Mouse (Mus musculus) limb, embryonic 14.5 days (tissue): ENCODE measurements around the gene Olfr1152. TPM values are rescaled to one million over a fixed set of nuclear protein-coding genes. Genes with fewer than 3 reads are reported as not detected.

ENCODE experiments used
- ATAC-seq: fragments of 200-750 bp; cut with Nextera tagmentation; 2 replicates; pipeline ENCODE4 v1.8.0; 2017; ENCODE audit warnings: low read depth, moderate number of reproducible peaks, moderate TSS enrichment; ENCODE audit not compliant: low FRiP score
- DNase-seq: peaks from one replicate; pipeline ENCODE4 v3.0.0-alpha.2; 2015; ENCODE audit warnings: low spot score
- H3K27ac ChIP-seq: fragments of 300-500 bp; sonication (generic); replicated peaks from 2 replicates; pipeline ENCODE4 v1.5.1; 2014; ENCODE audit warnings: low read depth, mild to moderate bottlenecking, low read length, moderate library complexity, mixed read lengths
- H3K27me3 ChIP-seq: fragments of 300-500 bp; sonication (generic); 2 replicates; pipeline ENCODE4 v1.6.1; 2014; ENCODE audit warnings: low read length, mixed read lengths; ENCODE audit not compliant: control insufficient read depth, insufficient read depth
- H3K36me3 ChIP-seq: fragments of 300-500 bp; sonication (generic); 2 replicates; pipeline ENCODE4 v1.6.1; 2014; ENCODE audit warnings: mild to moderate bottlenecking, low read length, moderate library complexity, mixed read lengths; ENCODE audit not compliant: control insufficient read depth, insufficient read depth
- H3K4me1 ChIP-seq: fragments of 300-500 bp; sonication (generic); 2 replicates; pipeline ENCODE4 v1.6.1; 2014; ENCODE audit warnings: antibody characterized with exemption, low read length, mixed read lengths; ENCODE audit not compliant: control insufficient read depth, insufficient read depth
- H3K4me2 ChIP-seq: fragments of 300-500 bp; sonication (generic); replicated peaks from 2 replicates; pipeline ENCODE4 v1.6.1; 2014; ENCODE audit warnings: low read depth, mild to moderate bottlenecking, low read length, moderate library complexity; ENCODE audit not compliant: severe bottlenecking
- H3K4me3 ChIP-seq: fragments of 300-500 bp; sonication (generic); replicated peaks from 2 replicates; pipeline ENCODE4 v1.5.1; 2014; ENCODE audit warnings: low read length
- H3K9ac ChIP-seq: fragments of 300-500 bp; sonication (generic); 2 replicates; pipeline ENCODE4 v1.6.1; 2014; ENCODE audit warnings: mild to moderate bottlenecking, low read depth, low read length, moderate library complexity; ENCODE audit not compliant: severe bottlenecking
- H3K9me3 ChIP-seq: fragments of 300-500 bp; sonication (generic); 2 replicates; pipeline ENCODE4 v1.6.1; 2016; ENCODE audit warnings: low read length; ENCODE audit not compliant: control insufficient read depth
- POLR2A ChIP-seq: fragments of 200-500 bp; IDR thresholded peaks from 2 replicates; pipeline ENCODE4 v1.8.0; 2012; ENCODE audit warnings: inconsistent platforms, mild to moderate bottlenecking, moderate library complexity, borderline replicate concordance; ENCODE audit not compliant: insufficient read depth, insufficient read length; ENCODE audit errors: extremely low read depth
- WGBS: fragments of 180-500 bp; shearing (Covaris S2); extraction: QIAGEN DNeasy Blood & Tissue Kit; methylation state at CpG from one replicate; pipeline ENCODE4 v1.1.7; 2014; 5-methylcytosine and 5-hydroxymethylcytosine counted together
- polyA plus RNA-seq, 2 experiments: library from polyadenylated mRNA; depleted of rRNA in 1 of 2; stranded (reverse) in 1 of 2; unstranded in 1 of 2; fragments of >200 nt; fragmentation: Nextera tagmentation in 1 of 2; extraction: Ambion mirVana in 1 of 2; gene quantifications; 2 replicates each; pipeline versions ENCODE4 v1.2.1 to v1.2.3; 2012 to 2014

Olfr1152 gene
- polyA plus RNA-seq, 2 experiments: not detected

DNA sequence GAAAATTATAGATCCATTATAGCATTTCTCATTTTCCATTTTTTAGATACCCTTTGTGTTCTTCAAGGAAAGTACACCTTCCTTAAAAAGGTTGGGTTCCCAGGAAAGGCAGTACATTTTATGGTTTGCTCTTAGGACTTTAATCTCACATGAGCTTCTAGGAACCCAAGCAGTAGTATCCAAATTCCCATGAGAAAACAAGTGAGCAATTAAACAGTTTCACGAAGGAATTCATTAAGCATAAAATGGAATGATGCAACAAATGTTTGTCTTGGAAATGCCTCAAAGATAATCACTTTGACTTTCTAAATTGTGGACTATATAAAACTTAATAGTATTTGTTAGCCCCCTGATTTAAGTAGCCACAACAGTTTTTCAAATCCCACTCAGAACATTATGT is 38.8 kb downstream of the Olfr1152 start, which contains the start of gene Olfr1154:
Gene Olfr1154, minus strand, starts transcription at position 101 of the 400 bp plus-strand sequence.
- ATAC-seq: no peak

More for the DNA sequence above, 38.8 kb downstream of the Olfr1152 start, which contains the start of gene Olfr1154:
- Histone ChIP-seq H3K27ac (no peak within 1 kb of the TSS), H3K36me3 (no peaks in the 10 kb centered on the region), H3K4me3 (no peak within 1 kb of the TSS), H3K9me3 (no peaks in the 10 kb centered on the region), H3K9ac (no peak within 1 kb of the TSS), H3K27me3 (no peaks in the 10 kb centered on the region), H3K4me2 (no peak within 1 kb of the TSS), H3K4me1 (no peaks in the 10 kb centered on the region)
- TF ChIP-seq POLR2A: no peak
- 82% methylated on average over 1 of the region's 1 CpGs for WGBS
- no peak for DNase-seq

Other genes starting within 250 kb of the Olfr1152 start
- not detected in 2 replicates for gene Olfr1131, start 239.4 kb upstream of the Olfr1152 start, polyA plus RNA-seq (2012; rRNA removed)
- gene Olfr1131, start 239.4 kb upstream of the Olfr1152 start, polyA plus RNA-seq (2014; fragmentation: Nextera tagmentation; extraction: Ambion mirVana): not detected in 2 replicates
- gene Olfr1132, start 229.0 kb upstream of the Olfr1152 start, polyA plus RNA-seq (2012; rRNA removed): not detected in 2 replicates
- gene Olfr1132, start 229.0 kb upstream of the Olfr1152 start, polyA plus RNA-seq (2014; fragmentation: Nextera tagmentation; extraction: Ambion mirVana): not detected in 2 replicates
- not detected in 2 replicates for gene Olfr1133, start 219.1 kb upstream of the Olfr1152 start, polyA plus RNA-seq (2012; rRNA removed)
- not detected in 2 replicates for gene Olfr1133, start 219.1 kb upstream of the Olfr1152 start, polyA plus RNA-seq (2014; fragmentation: Nextera tagmentation; extraction: Ambion mirVana)
- gene Olfr1134, start 208.0 kb upstream of the Olfr1152 start, polyA plus RNA-seq (2012; rRNA removed): not detected in 2 replicates
- gene Olfr1134, start 208.0 kb upstream of the Olfr1152 start, polyA plus RNA-seq (2014; fragmentation: Nextera tagmentation; extraction: Ambion mirVana): not detected in 2 replicates
- not detected in 2 replicates for gene Olfr1135, start 192.8 kb upstream of the Olfr1152 start, polyA plus RNA-seq (2012; rRNA removed)
- not detected in 2 replicates for gene Olfr1135, start 192.8 kb upstream of the Olfr1152 start, polyA plus RNA-seq (2014; fragmentation: Nextera tagmentation; extraction: Ambion mirVana)
- gene Olfr1136, start 172.5 kb upstream of the Olfr1152 start, polyA plus RNA-seq (2012; rRNA removed): not detected in 2 replicates
- not detected in 2 replicates for gene Olfr1136, start 172.5 kb upstream of the Olfr1152 start, polyA plus RNA-seq (2014; fragmentation: Nextera tagmentation; extraction: Ambion mirVana)
- gene Olfr1137, start 153.3 kb upstream of the Olfr1152 start, polyA plus RNA-seq (2012; rRNA removed): not detected in 2 replicates
- gene Olfr1137, start 153.3 kb upstream of the Olfr1152 start, polyA plus RNA-seq (2014; fragmentation: Nextera tagmentation; extraction: Ambion mirVana): not detected in 2 replicates
- gene Olfr1138, start 126.5 kb upstream of the Olfr1152 start, polyA plus RNA-seq (2012; rRNA removed): not detected in 2 replicates
- not detected in 2 replicates for gene Olfr1138, start 126.5 kb upstream of the Olfr1152 start, polyA plus RNA-seq (2014; fragmentation: Nextera tagmentation; extraction: Ambion mirVana)
- not detected in 2 replicates for gene Olfr1140, start 122.7 kb upstream of the Olfr1152 start, polyA plus RNA-seq (2012; rRNA removed)
- not detected in 2 replicates for gene Olfr1140, start 122.7 kb upstream of the Olfr1152 start, polyA plus RNA-seq (2014; fragmentation: Nextera tagmentation; extraction: Ambion mirVana)
- gene Olfr1141, start 112.5 kb upstream of the Olfr1152 start, polyA plus RNA-seq (2012; rRNA removed): not detected in 2 replicates
- gene Olfr1141, start 112.5 kb upstream of the Olfr1152 start, polyA plus RNA-seq (2014; fragmentation: Nextera tagmentation; extraction: Ambion mirVana): not detected in 2 replicates
- gene Olfr152, start 87.0 kb upstream of the Olfr1152 start, polyA plus RNA-seq (2012; rRNA removed): not detected in 2 replicates
- gene Olfr152, start 87.0 kb upstream of the Olfr1152 start, polyA plus RNA-seq (2014; fragmentation: Nextera tagmentation; extraction: Ambion mirVana): not detected in 2 replicates
- gene Olfr1143, start 65.9 kb upstream of the Olfr1152 start, polyA plus RNA-seq (2012; rRNA removed): not detected in 2 replicates
- gene Olfr1143, start 65.9 kb upstream of the Olfr1152 start, polyA plus RNA-seq (2014; fragmentation: Nextera tagmentation; extraction: Ambion mirVana): not detected in 2 replicates
- not detected in 2 replicates for gene Olfr1145, start 56.7 kb upstream of the Olfr1152 start, polyA plus RNA-seq (2012; rRNA removed)
- gene Olfr1145, start 56.7 kb upstream of the Olfr1152 start, polyA plus RNA-seq (2014; fragmentation: Nextera tagmentation; extraction: Ambion mirVana): not detected in 2 replicates
- gene Olfr1148, start 36.0 kb upstream of the Olfr1152 start, polyA plus RNA-seq (2012; rRNA removed): not detected in 2 replicates
- gene Olfr1148, start 36.0 kb upstream of the Olfr1152 start, polyA plus RNA-seq (2014; fragmentation: Nextera tagmentation; extraction: Ambion mirVana): not detected in 2 replicates
- gene Olfr1150-ps1, start 22.5 kb upstream of the Olfr1152 start, polyA plus RNA-seq (2012; rRNA removed): not detected in 2 replicates
- gene Olfr1150-ps1, start 22.5 kb upstream of the Olfr1152 start, polyA plus RNA-seq (2014; fragmentation: Nextera tagmentation; extraction: Ambion mirVana): not detected in 2 replicates
- not detected in 2 replicates for gene Olfr1151, start 10.6 kb upstream of the Olfr1152 start, polyA plus RNA-seq (2012; rRNA removed)
- not detected in 2 replicates for gene Olfr1151, start 10.6 kb upstream of the Olfr1152 start, polyA plus RNA-seq (2014; fragmentation: Nextera tagmentation; extraction: Ambion mirVana)
- gene Olfr1153, start 28.5 kb downstream of the Olfr1152 start, polyA plus RNA-seq (2012; rRNA removed): not detected in 2 replicates
- not detected in 2 replicates for gene Olfr1153, start 28.5 kb downstream of the Olfr1152 start, polyA plus RNA-seq (2014; fragmentation: Nextera tagmentation; extraction: Ambion mirVana)
- not detected in 2 replicates for gene Olfr1154, start 38.7 kb downstream of the Olfr1152 start, polyA plus RNA-seq (2012; rRNA removed)
- gene Olfr1154, start 38.7 kb downstream of the Olfr1152 start, polyA plus RNA-seq (2014; fragmentation: Nextera tagmentation; extraction: Ambion mirVana): not detected in 2 replicates
- gene Olfr1155, start 78.6 kb downstream of the Olfr1152 start, polyA plus RNA-seq (2012; rRNA removed): not detected in 2 replicates
- not detected in 2 replicates for gene Olfr1155, start 78.6 kb downstream of the Olfr1152 start, polyA plus RNA-seq (2014; fragmentation: Nextera tagmentation; extraction: Ambion mirVana)
- not detected in 2 replicates for gene Olfr1156, start 86.6 kb downstream of the Olfr1152 start, polyA plus RNA-seq (2012; rRNA removed)
- gene Olfr1156, start 86.6 kb downstream of the Olfr1152 start, polyA plus RNA-seq (2014; fragmentation: Nextera tagmentation; extraction: Ambion mirVana): not detected in 2 replicates
- not detected in 2 replicates for gene Olfr1157, start 101.8 kb downstream of the Olfr1152 start, polyA plus RNA-seq (2012; rRNA removed)
- gene Olfr1157, start 101.8 kb downstream of the Olfr1152 start, polyA plus RNA-seq (2014; fragmentation: Nextera tagmentation; extraction: Ambion mirVana): not detected in 2 replicates
- gene Olfr74, start 108.2 kb downstream of the Olfr1152 start, polyA plus RNA-seq (2012; rRNA removed): not detected in 2 replicates
- not detected in 2 replicates for gene Olfr74, start 108.2 kb downstream of the Olfr1152 start, polyA plus RNA-seq (2014; fragmentation: Nextera tagmentation; extraction: Ambion mirVana)
- not detected in 2 replicates for gene Olfr1158, start 123.6 kb downstream of the Olfr1152 start, polyA plus RNA-seq (2012; rRNA removed)
- not detected in 2 replicates for gene Olfr1158, start 123.6 kb downstream of the Olfr1152 start, polyA plus RNA-seq (2014; fragmentation: Nextera tagmentation; extraction: Ambion mirVana)
- gene Olfr1160, start 141.8 kb downstream of the Olfr1152 start, polyA plus RNA-seq (2012; rRNA removed): not detected in 2 replicates
- not detected in 2 replicates for gene Olfr1160, start 141.8 kb downstream of the Olfr1152 start, polyA plus RNA-seq (2014; fragmentation: Nextera tagmentation; extraction: Ambion mirVana)
- gene Olfr1161, start 156.3 kb downstream of the Olfr1152 start, polyA plus RNA-seq (2012; rRNA removed): not detected in 2 replicates
- not detected in 2 replicates for gene Olfr1161, start 156.3 kb downstream of the Olfr1152 start, polyA plus RNA-seq (2014; fragmentation: Nextera tagmentation; extraction: Ambion mirVana)
- gene Olfr73, start 171.2 kb downstream of the Olfr1152 start, polyA plus RNA-seq (2012; rRNA removed): not detected in 2 replicates
- gene Olfr73, start 171.2 kb downstream of the Olfr1152 start, polyA plus RNA-seq (2014; fragmentation: Nextera tagmentation; extraction: Ambion mirVana): not detected in 2 replicates
- not detected in 2 replicates for gene Olfr1162, start 184.6 kb downstream of the Olfr1152 start, polyA plus RNA-seq (2012; rRNA removed)
- not detected in 2 replicates for gene Olfr1162, start 184.6 kb downstream of the Olfr1152 start, polyA plus RNA-seq (2014; fragmentation: Nextera tagmentation; extraction: Ambion mirVana)
- gene Olfr1163, start 205.3 kb downstream of the Olfr1152 start, polyA plus RNA-seq (2012; rRNA removed): not detected in 2 replicates
- gene Olfr1163, start 205.3 kb downstream of the Olfr1152 start, polyA plus RNA-seq (2014; fragmentation: Nextera tagmentation; extraction: Ambion mirVana): not detected in 2 replicates
- not detected in 2 replicates for gene Olfr1164, start 227.5 kb downstream of the Olfr1152 start, polyA plus RNA-seq (2012; rRNA removed)
- not detected in 2 replicates for gene Olfr1164, start 227.5 kb downstream of the Olfr1152 start, polyA plus RNA-seq (2014; fragmentation: Nextera tagmentation; extraction: Ambion mirVana)